Mouse (Mus musculus): ENCODE results near the gene Sema5b. TPM values are rescaled to one million over a fixed set of nuclear protein-coding genes. Genes with fewer than 3 reads are reported as not detected.
A peak's percentile ranks its signal among the peaks of the same experiment; 100 is the strongest.

Sema5b gene
- polyA plus RNA-seq, 1 experiment from 2014 or later: 15.1 TPM

- no peak for ATAC-seq
- Histone ChIP-seq H3K9ac (ENCODE audit: low read depth, low read length) (no peak overlapping the region), H3K4me2 (ENCODE audit: low read length) (no peak overlapping the region), H3K27me3 (replicated peaks; ENCODE audit: control insufficient read depth, insufficient read depth, low read length) (no peaks in the 10 kb centered on the region), H3K27ac (ENCODE audit: low read depth, low read length) (no peak overlapping the region), H3K9me3 (ENCODE audit: control insufficient read depth, low read length) (no peaks in the 10 kb centered on the region), H3K4me3 (ENCODE audit: low read length) (no peak overlapping the region), H3K4me1 (ENCODE audit: control insufficient read depth, insufficient read depth, low read depth, low read length) (no peaks in the 10 kb centered on the region), H3K36me3 (ENCODE audit: control insufficient read depth, insufficient read depth, low read length) (peaks cover 10% of the 10 kb centered on the region; the same call in 1 of the 2 replicates)
- WGBS: 64% methylated on average over 11 of the region's 11 CpGs
Observed at GRCm38 (mm10) chr16:35701823-35702222, 160.9 kb downstream of the Sema5b start.

- peak; percentile 46; the same call in 1 of the 2 replicates for ATAC-seq
- H3K4me1 ChIP-seq (ENCODE audit: control insufficient read depth, insufficient read depth, low read depth, low read length): no peaks in the 10 kb centered on the region
- 57% methylated on average over 16 of the region's 16 CpGs for WGBS
Observed at GRCm38 (mm10) chr16:35703763-35704679, 163.1 kb downstream of the Sema5b start.

DNA sequence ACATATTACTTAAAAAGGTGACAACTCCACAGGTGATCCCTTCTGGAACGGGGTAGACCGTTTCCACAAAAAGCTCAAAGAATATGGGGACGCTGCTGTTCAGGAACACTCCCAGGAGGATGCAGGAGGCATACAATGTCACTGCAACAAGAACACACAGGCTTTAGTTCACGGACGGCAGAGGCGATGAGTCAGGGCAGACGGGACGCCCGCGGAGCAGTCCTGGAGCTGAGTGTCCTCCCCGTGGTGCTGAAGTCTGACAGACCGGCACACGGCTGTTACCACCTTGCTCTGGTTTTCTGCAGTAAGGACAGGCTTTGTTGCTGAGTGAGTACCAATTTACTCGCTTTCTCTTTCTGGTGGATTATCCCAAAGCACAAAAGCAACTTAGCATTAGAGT, 163.9 kb downstream of the Sema5b start:
- Histone ChIP-seq H3K27me3 (replicated peaks; ENCODE audit: control insufficient read depth, insufficient read depth, low read length) (no peaks in the 10 kb centered on the region), H3K4me2 (ENCODE audit: low read length) (no peak overlapping the region), H3K9me3 (ENCODE audit: control insufficient read depth, low read length) (no peaks in the 10 kb centered on the region), H3K36me3 (ENCODE audit: control insufficient read depth, insufficient read depth, low read length) (no peaks in the 10 kb centered on the region), H3K27ac (ENCODE audit: low read depth, low read length) (no peak overlapping the region), H3K4me3 (ENCODE audit: low read length) (no peak overlapping the region), H3K9ac (ENCODE audit: low read depth, low read length) (no peak overlapping the region), H3K4me1 (ENCODE audit: control insufficient read depth, insufficient read depth, low read depth, low read length) (no peaks in the 10 kb centered on the region)
- no peak for ATAC-seq
- WGBS: 69% methylated on average over 14 of the region's 14 CpGs

More at GRCm38 (mm10) chr16:35703763-35704679, 163.1 kb downstream of the Sema5b start:
- Histone ChIP-seq H3K9me3 (ENCODE audit: control insufficient read depth, low read length) (no peaks in the 10 kb centered on the region), H3K27me3 (replicated peaks; ENCODE audit: control insufficient read depth, insufficient read depth, low read length) (no peaks in the 10 kb centered on the region), H3K27ac (ENCODE audit: low read depth, low read length) (no peak overlapping the region), H3K36me3 (ENCODE audit: control insufficient read depth, insufficient read depth, low read length) (no peaks in the 10 kb centered on the region), H3K4me3 (ENCODE audit: low read length) (no peak overlapping the region), H3K9ac (ENCODE audit: low read depth, low read length) (no peak overlapping the region), H3K4me2 (ENCODE audit: low read length) (no peak overlapping the region)

DNA sequence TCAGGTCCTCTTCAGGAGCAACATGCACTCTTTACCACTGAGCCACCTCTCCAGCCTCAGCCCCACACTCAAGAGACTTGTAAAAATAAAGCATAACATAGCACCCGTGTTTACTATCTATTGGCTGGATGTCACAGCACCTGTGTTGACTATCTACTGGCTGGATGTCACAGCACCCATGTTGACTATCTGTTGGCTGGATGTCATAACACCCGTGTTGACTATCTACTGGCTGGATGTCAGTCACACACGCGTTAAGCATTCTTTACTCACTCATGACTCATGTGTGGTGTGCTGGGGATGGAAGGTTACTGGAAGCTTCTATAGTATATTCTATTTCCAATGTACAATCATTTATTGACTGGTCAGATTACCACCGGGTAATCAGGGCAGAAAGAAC, 166.1 kb downstream of the Sema5b start:
- no peak for ATAC-seq
- peaks cover 5% of the 10 kb centered on the region for H3K4me1 ChIP-seq (ENCODE audit: control insufficient read depth, insufficient read depth, low read depth, low read length)
- no peak overlapping the region for H3K4me3 ChIP-seq (ENCODE audit: low read length)
- no peaks in the 10 kb centered on the region for H3K27me3 ChIP-seq (replicated peaks; ENCODE audit: control insufficient read depth, insufficient read depth, low read length)
- 92% methylated on average over 5 of the region's 5 CpGs for WGBS
- no peaks in the 10 kb centered on the region for H3K36me3 ChIP-seq (ENCODE audit: control insufficient read depth, insufficient read depth, low read length)
- H3K27ac ChIP-seq (ENCODE audit: low read depth, low read length): no peak overlapping the region
- no peaks in the 10 kb centered on the region for H3K9me3 ChIP-seq (ENCODE audit: control insufficient read depth, low read length)
- H3K9ac ChIP-seq (ENCODE audit: low read depth, low read length): no peak overlapping the region
- H3K4me2 ChIP-seq (ENCODE audit: low read length): no peak overlapping the region

DNA sequence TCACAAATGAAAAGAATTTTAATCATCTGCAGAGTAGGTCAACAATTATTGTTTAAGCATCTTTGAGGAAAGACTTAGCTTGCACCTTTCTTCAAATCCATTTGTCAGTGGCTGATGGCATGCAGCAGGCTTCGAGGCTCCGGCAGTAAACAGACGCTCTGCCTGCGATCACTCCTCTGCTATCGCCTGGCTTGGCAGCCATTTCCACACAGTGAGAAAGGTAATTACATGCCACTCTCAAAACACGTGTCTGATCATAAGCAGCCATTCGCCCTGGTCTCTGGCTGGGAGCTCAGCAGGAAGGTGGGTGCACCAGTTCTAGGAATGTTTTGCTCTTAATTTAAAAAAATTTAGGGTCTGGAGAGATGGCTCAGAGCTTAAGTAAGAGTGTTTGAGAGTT, 170.1 kb downstream of the Sema5b start:
- ATAC-seq: no peak; the same call in 1 of the 2 replicates
- Histone ChIP-seq H3K9me3 (ENCODE audit: control insufficient read depth, low read length) (no peaks in the 10 kb centered on the region), H3K27ac (ENCODE audit: low read depth, low read length) (no peak overlapping the region), H3K4me1 (ENCODE audit: control insufficient read depth, insufficient read depth, low read depth, low read length) (peaks cover 9% of the 10 kb centered on the region), H3K4me2 (ENCODE audit: low read length) (no peak overlapping the region), H3K4me3 (ENCODE audit: low read length) (no peak overlapping the region), H3K9ac (ENCODE audit: low read depth, low read length) (no peak overlapping the region), H3K27me3 (replicated peaks; ENCODE audit: control insufficient read depth, insufficient read depth, low read length) (no peaks in the 10 kb centered on the region), H3K36me3 (ENCODE audit: control insufficient read depth, insufficient read depth, low read length) (no peaks in the 10 kb centered on the region; the same call in 1 of the 2 replicates)
- 43% methylated on average over 7 of the region's 7 CpGs for WGBS

DNA sequence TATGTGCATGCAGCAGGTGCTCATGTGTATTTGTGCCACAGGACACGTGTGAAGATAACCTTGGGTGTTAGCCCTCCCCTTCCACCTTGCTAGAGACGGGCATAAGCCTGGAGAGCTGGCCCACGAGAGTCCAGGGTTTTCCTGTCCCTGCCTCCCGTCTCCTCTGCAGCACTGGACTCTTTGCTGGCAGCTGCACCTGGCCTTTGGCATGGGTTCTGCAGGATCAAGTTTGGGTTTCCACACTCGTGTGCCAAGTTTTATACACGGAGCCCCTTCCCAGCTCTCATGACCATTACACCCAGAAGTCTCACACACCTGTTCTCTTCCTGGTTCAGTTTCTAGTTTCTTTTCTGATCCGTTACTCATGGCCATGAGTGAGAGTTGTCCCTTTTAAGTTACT, 172.7 kb downstream of the Sema5b start:
- H3K4me3 ChIP-seq (ENCODE audit: low read length): no peak overlapping the region
- no peaks in the 10 kb centered on the region for H3K27me3 ChIP-seq (replicated peaks; ENCODE audit: control insufficient read depth, insufficient read depth, low read length)
- no peak overlapping the region for H3K27ac ChIP-seq (ENCODE audit: low read depth, low read length)
- no peaks in the 10 kb centered on the region for H3K9me3 ChIP-seq (ENCODE audit: control insufficient read depth, low read length)
- 77% methylated on average over 7 of the region's 7 CpGs for WGBS
- peaks cover 4% of the 10 kb centered on the region; the same call in 1 of the 2 replicates for H3K36me3 ChIP-seq (ENCODE audit: control insufficient read depth, insufficient read depth, low read length)
- H3K9ac ChIP-seq (ENCODE audit: low read depth, low read length): no peak overlapping the region
- H3K4me1 ChIP-seq (ENCODE audit: control insufficient read depth, insufficient read depth, low read depth, low read length): peaks cover 9% of the 10 kb centered on the region
- ATAC-seq: no peak
- H3K4me2 ChIP-seq (ENCODE audit: low read length): no peak overlapping the region

Other genes with a start within 250 kb of the Sema5b start
- 37.3 and 38.3 TPM in 2 replicates for gene Sec22a, start 177.2 kb upstream of the Sema5b start, polyA plus RNA-seq (2015; fragmentation: Nextera tagmentation; extraction: Ambion mirVana)
- 12.8 and 15.4 TPM in 2 replicates for gene Pdia5, start 50.3 kb upstream of the Sema5b start, polyA plus RNA-seq (2015; fragmentation: Nextera tagmentation; extraction: Ambion mirVana)
- gene Dirc2, start 228.2 kb downstream of the Sema5b start, polyA plus RNA-seq (2015; fragmentation: Nextera tagmentation; extraction: Ambion mirVana): 31.9 and 34.1 TPM in 2 replicates
- 12.7 and 13.9 TPM in 2 replicates for gene Hspbap1, start 229.2 kb downstream of the Sema5b start, polyA plus RNA-seq (2015; fragmentation: Nextera tagmentation; extraction: Ambion mirVana)